In the genomic region with DNA sequence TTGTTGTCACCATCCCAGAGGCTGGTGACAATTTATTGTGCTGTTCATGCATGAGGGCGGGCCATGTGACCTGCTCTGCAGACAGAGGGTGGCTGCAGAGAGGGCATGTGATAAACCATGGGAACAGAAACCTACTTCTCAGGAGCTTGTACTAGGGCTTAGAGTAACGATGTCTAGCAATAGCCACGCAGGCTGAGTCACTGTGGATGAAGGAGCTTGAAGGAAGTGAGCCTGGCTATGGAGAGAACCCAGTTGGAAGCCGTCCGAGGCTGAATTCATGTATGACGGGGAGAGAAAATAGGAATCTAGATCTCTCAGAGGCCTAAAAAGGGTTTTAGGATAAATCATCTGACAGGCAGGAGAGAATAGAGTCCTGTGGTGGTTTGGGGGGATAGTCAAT, we compare ENCODE assay signal across 10 mouse cellular contexts.
"Had no signal": no experiment of that assay in that cellular context is flagged by ENCODE, and none has a peak within 500 bp of the region (broad histone marks: within the 10 kb centered on the region; RNA-seq: fewer than 3 reads in every experiment).

No protein-coding gene starts in this region.

- ATAC-seq: lung, postnatal 0 days had no signal

- DNase-seq: kidney, adult 2 months; kidney, postnatal 14 days; liver, embryonic 13.5 days; lung, adult 18-20 months; lung, postnatal 4 days; midbrain, embryonic 14.5 days; right cerebral cortex, postnatal 4 days; spleen, adult 18-20 months; thymus, postnatal 36 days had no signal
